Mouse (Mus musculus): ENCODE measurements at regions not wholly inside any gene's neighbourhood (a gene's known extent, or its start where the extent isn't known, plus 50 kb on each side); places are given as distances from the start of the nearest gene placed in this dataset.

DNA sequence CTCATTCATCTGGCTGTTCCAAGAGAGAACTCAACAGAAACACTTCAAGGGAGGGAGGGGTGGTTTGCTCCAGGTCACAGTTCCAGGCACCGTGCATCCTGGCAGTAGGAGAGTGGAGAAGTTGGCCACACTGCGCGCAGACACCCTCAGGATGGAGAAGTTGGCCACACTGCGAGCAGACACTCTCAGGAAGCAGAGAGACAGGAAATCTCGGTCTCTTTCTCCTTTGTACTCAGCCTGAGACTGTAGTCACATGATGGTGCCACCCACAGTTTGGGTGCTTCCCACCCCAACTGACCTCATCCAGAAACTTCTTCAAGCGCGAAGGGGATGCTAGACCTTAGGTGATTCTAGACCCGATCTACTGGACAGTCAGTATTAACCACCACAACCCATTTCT is 170.4 kb downstream of the Bcl11b start:
- no peak for DNase-seq (ENCODE audit: low spot score in 2 of 2)

- no peak for DNase-seq (ENCODE audit: low spot score in 2 of 2)
Measured at GRCm38 (mm10) chr12:107834512-107834911, 168.9 kb downstream of the Bcl11b start.

DNA sequence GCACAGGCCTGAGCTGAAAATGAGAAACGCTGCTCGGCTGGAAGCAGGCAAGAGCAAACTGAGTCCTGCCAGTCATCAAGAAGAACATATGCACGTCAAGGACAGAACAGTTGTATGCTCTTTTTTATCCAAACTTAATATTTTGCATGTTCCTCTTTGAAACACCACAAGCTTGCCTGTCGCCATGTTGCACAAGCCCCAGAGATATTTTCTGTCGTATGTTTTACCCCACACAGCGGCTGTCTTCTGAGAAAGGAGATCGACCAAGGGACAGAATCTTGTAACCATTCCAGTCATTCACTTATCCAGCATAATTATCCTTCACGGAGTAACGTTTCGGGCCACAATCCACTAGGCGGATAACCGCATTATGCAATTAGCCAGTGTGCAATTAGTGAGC is 165.7 kb downstream of the Bcl11b start:
- DNase-seq (ENCODE audit: low spot score in 2 of 2) = no peak

DNA sequence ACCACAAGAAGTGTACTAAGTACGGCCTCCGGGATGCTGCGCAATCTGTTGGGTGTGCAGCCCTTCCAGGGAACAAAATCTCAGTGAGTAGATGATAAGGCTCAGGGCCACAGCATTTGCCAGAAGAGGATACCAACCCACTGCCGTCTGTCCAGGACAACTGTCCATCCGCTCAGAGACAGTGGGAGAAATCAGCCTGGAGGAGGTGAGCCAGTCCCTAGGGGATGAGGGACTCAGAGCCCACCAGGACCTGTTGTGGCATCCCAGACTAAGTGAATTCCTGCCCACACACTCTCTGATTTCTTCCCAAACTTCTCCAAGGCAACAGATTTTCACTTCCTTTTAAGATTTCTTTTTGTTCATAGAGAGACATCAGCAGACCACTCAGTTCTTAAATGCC is 158.8 kb downstream of the Bcl11b start:
- DNase-seq (ENCODE audit: low spot score in 2 of 2) = no peak

DNA sequence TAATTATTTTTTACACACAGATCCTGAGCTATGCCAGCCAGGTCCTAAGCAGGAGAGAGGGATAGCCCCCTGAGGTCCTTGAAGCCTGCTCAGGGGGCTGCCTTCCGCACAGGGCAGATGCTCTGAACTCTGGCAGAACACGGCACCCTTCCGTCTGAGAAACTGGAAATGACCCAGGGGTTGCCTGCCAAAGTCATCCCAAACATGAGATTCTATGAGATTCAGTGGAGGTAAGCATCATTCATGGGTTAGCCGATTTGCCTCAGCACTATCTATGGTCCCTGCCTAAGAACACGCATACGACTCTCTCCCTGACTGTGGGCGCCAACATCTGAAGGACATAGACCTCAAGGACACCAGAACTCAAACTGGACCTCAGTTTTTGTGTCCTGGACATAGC is 152.8 kb downstream of the Bcl11b start:
- no peak for DNase-seq (ENCODE audit: low spot score in 2 of 2)

DNA sequence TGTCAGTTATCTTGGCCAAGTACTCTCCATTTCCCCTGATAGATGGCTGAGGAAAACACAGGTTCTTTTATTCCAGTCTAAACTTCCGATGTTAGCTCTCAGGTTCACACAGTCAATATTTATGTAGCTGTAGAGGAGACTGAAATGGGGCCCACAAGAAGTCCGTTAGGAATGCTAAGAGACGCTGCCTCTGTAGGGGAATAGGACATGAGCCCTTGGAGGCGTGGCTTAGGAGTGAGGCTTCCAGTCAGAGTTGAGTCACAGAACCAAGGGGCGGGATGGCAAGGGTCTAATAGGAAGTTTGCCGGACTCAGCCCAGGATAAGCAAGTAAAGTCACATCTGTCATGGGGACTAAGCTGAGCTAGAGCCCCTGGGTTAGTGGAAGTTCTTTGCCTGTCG is 150.5 kb downstream of the Bcl11b start:
- no peak for DNase-seq (ENCODE audit: low spot score in 2 of 2)

GRCm38 (mm10) chr12:107855547-107855946 is 147.9 kb downstream of the Bcl11b start:
- no peak for DNase-seq (ENCODE audit: low spot score in 2 of 2)

- DNase-seq (ENCODE audit: low spot score in 2 of 2) = no peak
Measured at GRCm38 (mm10) chr12:107856421-107857043, 146.9 kb downstream of the Bcl11b start.

DNA sequence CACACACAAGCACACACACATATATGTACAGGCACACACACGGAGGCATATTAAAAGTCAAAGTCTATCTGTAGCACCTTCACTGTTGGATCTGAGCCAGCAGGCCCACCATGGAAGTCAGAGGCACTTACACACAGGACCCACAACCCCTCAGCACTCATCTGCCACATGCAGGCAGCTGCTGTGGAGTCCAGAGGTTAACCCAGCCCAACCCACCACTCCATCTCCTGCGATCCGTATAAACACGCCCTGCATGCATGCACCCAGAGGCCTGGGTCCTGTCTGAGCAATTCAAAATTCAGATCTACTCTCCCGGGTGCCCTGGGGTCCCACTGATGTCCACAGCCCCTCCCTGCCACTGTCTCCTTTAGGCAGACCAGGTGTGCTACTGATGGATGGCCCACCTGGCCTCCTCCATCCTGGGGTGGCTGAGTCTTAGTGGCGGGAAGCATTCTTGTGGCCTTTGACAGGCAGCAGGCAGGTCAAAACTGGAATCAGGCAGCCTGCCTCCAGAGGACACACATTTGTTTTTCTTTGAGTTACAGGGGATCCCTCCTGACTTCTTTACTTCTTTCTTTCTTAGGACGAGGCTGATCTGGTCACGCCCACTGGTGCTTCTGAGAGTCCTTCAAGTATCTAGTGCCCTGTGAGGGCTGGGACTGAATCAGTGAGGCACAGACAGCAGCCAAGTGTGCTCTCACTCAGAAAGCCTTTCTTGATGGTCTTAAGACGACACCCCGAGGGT is 144.7 kb downstream of the Bcl11b start:
- no peak for DNase-seq (ENCODE audit: low spot score in 2 of 2)

- no peak for DNase-seq (ENCODE audit: low spot score in 2 of 2)
Measured at GRCm38 (mm10) chr12:107859750-107860149, 143.7 kb downstream of the Bcl11b start.

DNA sequence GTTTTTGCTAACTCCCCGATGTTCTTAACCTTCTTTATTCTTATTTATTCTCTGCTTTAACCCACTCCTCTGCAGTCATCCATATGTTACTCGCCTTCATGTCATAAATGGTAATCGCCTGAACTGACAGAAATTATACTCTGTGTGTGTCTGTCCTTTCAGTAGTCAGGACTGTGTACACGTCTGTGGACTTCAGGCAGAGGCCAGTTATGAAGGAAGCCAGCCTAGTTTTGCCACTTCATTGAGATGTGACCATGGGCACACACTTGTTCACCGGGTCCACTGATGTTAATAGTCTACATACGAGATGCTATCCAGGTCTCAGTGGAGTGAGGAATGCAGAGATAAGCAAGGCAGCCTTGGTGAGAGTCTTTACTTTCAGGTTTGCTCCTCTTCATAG is 143.0 kb downstream of the Bcl11b start:
- peak in 1 of 2 experiments; percentile 48 for DNase-seq (ENCODE audit: low spot score in 2 of 2)
